Mouse (Mus musculus): Measurements from ENCODE around the gene Capn7. TPM values are rescaled to one million over a fixed set of nuclear protein-coding genes. Genes with fewer than 3 reads are reported as not detected.

Capn7 gene
- polyA plus RNA-seq, 1 experiment = 46.0 TPM

- Histone ChIP-seq H3K4me1 (ENCODE audit: control insufficient read depth, insufficient read depth, low read length) (peaks cover 12% of the 10 kb centered on the region), H3K27ac (ENCODE audit: insufficient read depth, low read length) (peak overlapping the region; percentile 64), H3K4me3 (ENCODE audit: insufficient read depth, low read length) (no peak overlapping the region)
- TF ChIP-seq CTCF (IDR thresholded peaks at IDR 0.05; ENCODE audit: borderline replicate concordance, insufficient read depth, low read length) (no peak), POLR2A (IDR thresholded peaks at IDR 0.05; ENCODE audit: low read depth, low read length) (no peak)
These were observed 48.2 kb downstream of the Capn7 start for GRCm38 (mm10) chr14:31384366-31385323.

DNA sequence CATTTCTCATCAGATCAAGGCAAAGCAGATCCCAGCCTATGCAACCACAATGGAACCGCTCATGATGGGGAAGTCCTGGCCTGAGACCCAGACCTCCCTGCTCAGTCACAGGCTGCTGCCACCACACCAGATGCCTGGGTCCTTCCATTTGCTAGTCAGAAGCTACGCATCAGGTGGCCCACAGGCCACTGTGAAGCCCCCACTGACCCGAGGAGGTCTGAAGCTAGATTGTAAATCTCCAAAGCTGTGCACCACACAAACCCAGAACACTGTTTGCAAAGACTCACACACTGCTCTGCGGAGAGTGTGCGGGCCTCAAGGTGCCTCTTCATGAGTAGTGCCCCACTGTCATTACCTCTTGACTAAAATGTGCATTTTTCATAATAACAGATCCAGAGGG lies 49.0 kb downstream of the Capn7 start:
- H3K27ac ChIP-seq (ENCODE audit: insufficient read depth, low read length) = peak overlapping the region; percentile 64
- H3K4me1 ChIP-seq (ENCODE audit: control insufficient read depth, insufficient read depth, low read length) = peaks cover 12% of the 10 kb centered on the region
- TF ChIP-seq CTCF (IDR thresholded peaks at IDR 0.05; ENCODE audit: borderline replicate concordance, insufficient read depth, low read length) (no peak), POLR2A (IDR thresholded peaks at IDR 0.05; ENCODE audit: low read depth, low read length) (no peak)
- H3K4me3 ChIP-seq (ENCODE audit: insufficient read depth, low read length) = no peak overlapping the region

DNA sequence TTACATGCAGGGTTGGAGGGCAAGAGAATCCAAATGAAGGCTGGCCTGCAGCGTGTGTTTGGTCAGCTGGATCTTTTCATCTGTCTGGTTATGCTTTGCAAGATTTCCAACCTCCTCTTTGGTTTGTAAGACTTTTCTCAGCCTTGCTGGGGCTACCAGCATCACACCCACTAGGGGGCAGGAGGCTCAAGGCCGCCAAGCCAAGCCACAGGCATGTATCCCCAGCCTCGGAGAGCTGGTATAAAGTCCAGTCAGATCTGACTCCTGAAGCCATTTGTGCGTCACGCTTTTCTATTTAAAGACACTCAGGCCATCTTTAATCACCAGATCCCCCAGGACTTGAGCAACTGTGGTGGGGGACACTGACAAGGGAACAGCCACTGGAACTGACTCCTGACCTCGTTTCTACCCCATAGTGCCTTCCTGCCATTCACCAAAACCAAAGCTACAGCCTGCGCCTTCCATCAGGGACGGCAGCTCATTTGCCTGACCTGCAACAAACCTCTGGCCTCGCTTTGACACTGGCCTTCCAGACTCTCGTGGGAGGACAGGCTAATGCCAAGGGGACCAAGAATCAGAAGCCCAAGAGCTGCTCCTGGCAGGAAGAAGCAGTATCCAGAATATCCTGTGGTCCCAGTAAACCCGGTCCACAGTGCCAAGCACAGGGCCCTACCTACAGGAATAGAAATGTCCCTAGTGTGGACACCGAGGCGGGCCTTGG lies 49.7 kb downstream of the Capn7 start:
- peak overlapping the region; percentile 64 for H3K27ac ChIP-seq (ENCODE audit: insufficient read depth, low read length)
- TF ChIP-seq POLR2A (IDR thresholded peaks at IDR 0.05; ENCODE audit: low read depth, low read length) (no peak), CTCF (IDR thresholded peaks at IDR 0.05; ENCODE audit: borderline replicate concordance, insufficient read depth, low read length) (peak; percentile 86)
- H3K4me3 ChIP-seq (ENCODE audit: insufficient read depth, low read length) = no peak overlapping the region
- peaks cover 12% of the 10 kb centered on the region for H3K4me1 ChIP-seq (ENCODE audit: control insufficient read depth, insufficient read depth, low read length)

DNA sequence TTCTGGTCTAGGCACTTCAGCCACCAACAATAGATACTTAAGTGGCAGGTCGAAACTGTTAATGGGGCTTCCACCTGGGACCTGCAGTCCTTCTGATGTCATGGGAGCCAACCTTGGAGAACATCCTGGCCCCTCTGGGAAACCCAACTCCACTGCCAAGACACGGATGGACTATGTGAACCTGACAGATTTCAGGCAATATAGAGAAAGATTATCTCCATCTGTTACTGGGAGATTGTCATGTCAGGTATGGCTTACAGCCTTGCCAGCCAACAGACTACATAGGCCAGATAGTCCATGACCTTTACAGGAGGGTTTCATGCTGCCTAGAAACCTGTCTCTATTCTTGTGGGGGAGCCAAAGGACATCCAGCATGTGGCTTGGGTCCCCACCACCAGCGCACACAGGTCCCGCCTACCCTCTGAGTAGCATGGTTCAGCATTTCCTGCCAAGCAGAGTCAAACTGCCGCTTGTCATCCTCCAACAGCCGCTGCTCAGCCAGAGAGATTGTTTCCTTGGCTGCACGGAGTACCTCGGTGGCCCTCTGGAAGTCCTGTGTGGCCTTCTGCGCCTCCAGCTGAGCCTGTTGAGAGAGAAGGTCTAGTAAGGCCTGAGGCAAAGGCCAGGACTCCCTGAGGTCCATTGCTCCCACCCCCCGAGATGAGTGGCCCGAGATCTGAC lies 51.0 kb downstream of the Capn7 start:
- TF ChIP-seq POLR2A (IDR thresholded peaks at IDR 0.05; ENCODE audit: low read depth, low read length) = no peak
- no peak for TF ChIP-seq CTCF (IDR thresholded peaks at IDR 0.05; ENCODE audit: borderline replicate concordance, insufficient read depth, low read length)
- Histone ChIP-seq H3K4me1 (ENCODE audit: control insufficient read depth, insufficient read depth, low read length) (peaks cover 12% of the 10 kb centered on the region), H3K27ac (ENCODE audit: insufficient read depth, low read length) (no peak overlapping the region), H3K4me3 (ENCODE audit: insufficient read depth, low read length) (no peak overlapping the region)

DNA sequence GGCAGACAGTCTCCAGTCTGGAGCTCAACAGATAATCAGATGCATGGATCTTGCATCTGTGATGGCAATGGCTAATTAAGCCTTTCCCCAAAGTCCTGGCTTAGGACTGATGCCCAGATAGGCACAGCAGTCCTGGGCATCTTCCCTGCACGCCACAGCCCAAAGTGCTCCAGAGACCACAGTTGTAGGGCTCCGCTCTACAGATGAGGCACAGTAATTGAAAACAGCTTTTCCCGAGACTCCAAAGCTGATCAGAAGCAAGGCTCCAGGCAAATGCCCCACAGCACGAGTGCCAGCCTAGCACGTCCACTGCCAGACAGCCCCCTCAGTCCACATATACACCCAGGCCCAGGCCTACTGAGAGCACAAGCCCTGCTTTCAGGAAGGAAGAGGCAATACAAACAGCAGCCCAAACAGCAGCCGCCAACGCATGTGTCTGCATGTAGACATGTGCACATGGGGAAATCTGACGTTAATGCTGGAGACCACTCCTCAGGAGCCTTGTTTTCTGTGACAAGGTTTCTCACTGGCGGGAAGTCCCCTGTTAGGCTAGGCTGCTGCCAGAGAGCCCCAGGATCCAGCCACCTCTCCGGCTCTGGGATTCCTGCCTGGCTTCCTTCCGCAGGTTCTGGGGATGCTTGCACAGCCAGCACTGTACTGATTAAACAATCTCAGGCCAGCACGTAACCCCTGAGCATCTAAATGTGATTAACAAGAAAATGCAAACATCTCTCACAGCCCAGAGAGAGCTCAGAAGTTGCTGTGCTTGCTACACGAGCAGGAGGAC lies 51.8 kb downstream of the Capn7 start:
- no peak overlapping the region for H3K4me3 ChIP-seq (ENCODE audit: insufficient read depth, low read length)
- H3K27ac ChIP-seq (ENCODE audit: insufficient read depth, low read length) = no peak overlapping the region
- peaks cover 12% of the 10 kb centered on the region for H3K4me1 ChIP-seq (ENCODE audit: control insufficient read depth, insufficient read depth, low read length)
- no peak for TF ChIP-seq POLR2A (IDR thresholded peaks at IDR 0.05; ENCODE audit: low read depth, low read length)
- no peak for TF ChIP-seq CTCF (IDR thresholded peaks at IDR 0.05; ENCODE audit: borderline replicate concordance, insufficient read depth, low read length)

- TF ChIP-seq CTCF (IDR thresholded peaks at IDR 0.05; ENCODE audit: borderline replicate concordance, insufficient read depth, low read length) (no peak), POLR2A (IDR thresholded peaks at IDR 0.05; ENCODE audit: low read depth, low read length) (no peak)
- no peak overlapping the region for H3K27ac ChIP-seq (ENCODE audit: insufficient read depth, low read length)
- no peak overlapping the region for H3K4me3 ChIP-seq (ENCODE audit: insufficient read depth, low read length)
- H3K4me1 ChIP-seq (ENCODE audit: control insufficient read depth, insufficient read depth, low read length) = peaks cover 11% of the 10 kb centered on the region
These were observed 53.1 kb downstream of the Capn7 start for GRCm38 (mm10) chr14:31389421-31390147.

DNA sequence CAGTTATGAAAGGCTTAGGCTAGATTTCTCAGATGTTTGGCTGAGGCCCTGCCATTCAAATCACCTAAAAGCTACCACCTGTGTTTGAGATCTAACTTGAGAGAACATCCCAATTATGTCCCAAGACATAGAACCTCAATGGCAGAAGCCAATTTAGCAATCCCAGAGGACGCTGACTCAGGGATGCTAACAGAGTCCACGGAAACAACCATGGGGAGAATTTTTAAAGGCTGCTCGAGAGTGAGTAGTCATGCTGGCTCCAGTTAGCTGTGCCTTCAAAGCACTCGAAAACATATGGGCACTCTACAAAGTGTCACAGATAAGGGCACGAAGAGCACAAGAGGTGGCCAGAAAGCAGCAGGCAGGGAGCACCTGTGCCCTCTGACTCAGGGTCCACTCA lies 55.9 kb downstream of the Capn7 start:
- Histone ChIP-seq H3K27ac (ENCODE audit: insufficient read depth, low read length) (no peak overlapping the region), H3K4me1 (ENCODE audit: control insufficient read depth, insufficient read depth, low read length) (no peaks in the 10 kb centered on the region), H3K4me3 (ENCODE audit: insufficient read depth, low read length) (no peak overlapping the region)
- TF ChIP-seq CTCF (IDR thresholded peaks at IDR 0.05; ENCODE audit: borderline replicate concordance, insufficient read depth, low read length) (no peak), POLR2A (IDR thresholded peaks at IDR 0.05; ENCODE audit: low read depth, low read length) (no peak)

GRCm38 (mm10) chr14:31392873-31393545 lies 56.6 kb downstream of the Capn7 start:
- Histone ChIP-seq H3K27ac (ENCODE audit: insufficient read depth, low read length) (no peak overlapping the region), H3K4me3 (ENCODE audit: insufficient read depth, low read length) (no peak overlapping the region), H3K4me1 (ENCODE audit: control insufficient read depth, insufficient read depth, low read length) (no peaks in the 10 kb centered on the region)
- TF ChIP-seq POLR2A (IDR thresholded peaks at IDR 0.05; ENCODE audit: low read depth, low read length) = no peak
- no peak for TF ChIP-seq CTCF (IDR thresholded peaks at IDR 0.05; ENCODE audit: borderline replicate concordance, insufficient read depth, low read length)
